Mouse (Mus musculus) ES-Bruce4 (cell line): ENCODE measurements around the gene Acsl3.

Experiments used
- CTCF ChIP-seq: IDR thresholded peaks from one replicate; pipeline ENCODE4 v1.8.1; 2011; ENCODE audit warnings: low read depth, low read length
- EP300 ChIP-seq: IDR thresholded peaks from 2 replicates; pipeline ENCODE4 v1.6.1; 2011; ENCODE audit warnings: low read depth, low read length; ENCODE audit not compliant: insufficient read depth
- POLR2A ChIP-seq: IDR thresholded peaks from one replicate; pipeline ENCODE4 v1.8.1; 2011; ENCODE audit warnings: low read length; ENCODE audit not compliant: insufficient read depth

- no peak for TF ChIP-seq CTCF
- TF ChIP-seq EP300: no peak
- TF ChIP-seq POLR2A: no peak
Measured at GRCm38 (mm10) chr1:78702282-78702963, 44.8 kb downstream of the Acsl3 start.
